Comparison of ENCODE assay signal across 20 mouse cellular contexts in genomic region chr11:96327122-96327521, GRCm38 (mm10). TPM values are rescaled to one million over a fixed set of nuclear protein-coding genes. Genes with fewer than 3 reads are reported as not detected.
DNase-seq lines count a peak whose midpoint lies in the region; ATAC-seq and TF ChIP-seq lines count a peak whose summit lies in the region.
"Had no signal": no experiment of that assay in that cellular context is flagged by ENCODE, and none has a peak within 500 bp of the region (broad histone marks: within the 10 kb centered on the region; RNA-seq: fewer than 3 reads in every experiment).

No protein-coding gene starts in this region.

- peak overlapping the region; percentile 88 for H3K9ac ChIP-seq in kidney, postnatal 0 days (ENCODE audit: low read depth, low read length)
- peak overlapping the region; percentile 44 for H3K9ac ChIP-seq in hindbrain, postnatal 0 days (replicated peaks; ENCODE audit: low read length)
- H3K9ac ChIP-seq in stomach, embryonic 14.5 days (replicated peaks; ENCODE audit: low read depth, low read length) = peak overlapping the region; percentile 96
- H3K9ac ChIP-seq: embryonic facial prominence, embryonic 13.5 days; limb, embryonic 13.5 days had no signal

- H3K27ac ChIP-seq in kidney, postnatal 0 days = peak overlapping the region; percentile 99
- H3K27ac ChIP-seq in hindbrain, embryonic 10.5 days = peak overlapping the region; percentile 69; the same call in 1 of the 2 replicates
- H3K27ac ChIP-seq in hindbrain, postnatal 0 days = peak overlapping the region; percentile 85
- peak overlapping the region; percentile 100 for H3K27ac ChIP-seq in stomach, embryonic 14.5 days (ENCODE audit: low read length)
- H3K27ac ChIP-seq: embryonic facial prominence, embryonic 13.5 days; limb, embryonic 13.5 days had no signal

- WGBS in kidney, postnatal 0 days = 43% methylated on average over 7 of the region's 7 CpGs
- 2% methylated on average over 7 of the region's 7 CpGs for WGBS in hindbrain, embryonic 10.5 days
- 3% methylated on average over 7 of the region's 7 CpGs for WGBS in hindbrain, postnatal 0 days
- WGBS in stomach, embryonic 14.5 days = 17% methylated on average over 7 of the region's 7 CpGs

- H3K4me2 ChIP-seq in kidney, postnatal 0 days (ENCODE audit: low read length) = peak overlapping the region; percentile 96
- H3K4me2 ChIP-seq in hindbrain, postnatal 0 days (ENCODE audit: low read depth, low read length) = peak overlapping the region; percentile 56
- H3K4me2 ChIP-seq in stomach, embryonic 14.5 days (replicated peaks; ENCODE audit: low read depth, low read length) = peak overlapping the region; percentile 95
- H3K4me2 ChIP-seq: embryonic facial prominence, embryonic 13.5 days; limb, embryonic 13.5 days; midbrain, embryonic 11.5 days had no signal

- no peak for TF ChIP-seq CTCF in kidney, postnatal 0 days (IDR thresholded peaks at IDR 0.05; ENCODE audit: low read depth)
- no peak for TF ChIP-seq CTCF in hindbrain, postnatal 0 days (IDR thresholded peaks at IDR 0.05; ENCODE audit: low read depth)

- H3K4me1 ChIP-seq in kidney, postnatal 0 days (replicated peaks; ENCODE audit: insufficient read depth, low read length) = peaks cover 75% of the 10 kb centered on the region
- H3K4me1 ChIP-seq in hindbrain, embryonic 10.5 days (replicated peaks) = no peaks in the 10 kb centered on the region
- H3K4me1 ChIP-seq in hindbrain, postnatal 0 days (ENCODE audit: insufficient read depth, low read length) = no peaks in the 10 kb centered on the region
- peaks cover 44% of the 10 kb centered on the region for H3K4me1 ChIP-seq in stomach, embryonic 14.5 days (ENCODE audit: control insufficient read depth, insufficient read depth, low read length)
- H3K4me1 ChIP-seq: embryonic facial prominence, embryonic 13.5 days; limb, embryonic 13.5 days had no signal

- ATAC-seq in kidney, postnatal 0 days (replicated peaks; ENCODE audit: low FRiP score, low read depth) = no peak
- no peak for ATAC-seq in hindbrain, postnatal 0 days
- ATAC-seq in stomach, embryonic 14.5 days (ENCODE audit: insufficient number of reproducible peaks, insufficient read depth, low FRiP score, low read depth) = no peak

- peak overlapping the region; percentile 11 for H3K4me3 ChIP-seq in kidney, postnatal 0 days (replicated peaks; ENCODE audit: low read depth, low read length)
- H3K4me3 ChIP-seq in hindbrain, embryonic 10.5 days = peak overlapping the region; percentile 42; the same call in 1 of the 2 replicates
- H3K4me3 ChIP-seq in hindbrain, postnatal 0 days (ENCODE audit: low read length) = peak overlapping the region; percentile 29; the same call in 1 of the 2 replicates
- peak overlapping the region; percentile 70 for H3K4me3 ChIP-seq in stomach, embryonic 14.5 days (ENCODE audit: low read depth, low read length)
- H3K4me3 ChIP-seq: embryonic facial prominence, embryonic 13.5 days; limb, embryonic 13.5 days; myocyte had no signal

- H3K36me3 ChIP-seq in kidney, postnatal 0 days (ENCODE audit: insufficient read depth, low read length) = peaks cover 12% of the 10 kb centered on the region; the same call in 1 of the 2 replicates
- H3K36me3 ChIP-seq in hindbrain, embryonic 10.5 days = no peaks in the 10 kb centered on the region
- no peaks in the 10 kb centered on the region for H3K36me3 ChIP-seq in hindbrain, postnatal 0 days (ENCODE audit: insufficient read depth, low read length)
- H3K36me3 ChIP-seq in stomach, embryonic 14.5 days (ENCODE audit: control insufficient read depth, insufficient read depth, low read length) = 0 out of 2 replicates have a peak, but pooled peaks cover 2% of the 10 kb centered on the region
- H3K36me3 ChIP-seq: embryonic facial prominence, embryonic 13.5 days; limb, embryonic 13.5 days had no signal

- H3K9me3 ChIP-seq in kidney, postnatal 0 days (replicated peaks; ENCODE audit: low read length) = no peaks in the 10 kb centered on the region
- H3K9me3 ChIP-seq in hindbrain, embryonic 10.5 days = no peaks in the 10 kb centered on the region
- H3K9me3 ChIP-seq in hindbrain, postnatal 0 days (ENCODE audit: low read length) = no peaks in the 10 kb centered on the region
- H3K9me3 ChIP-seq in stomach, embryonic 14.5 days (ENCODE audit: control insufficient read depth, low read depth, low read length) = no peaks in the 10 kb centered on the region
- H3K9me3 ChIP-seq: embryonic facial prominence, embryonic 13.5 days; limb, embryonic 13.5 days had no signal

- DNase-seq in kidney, postnatal 0 days (ENCODE audit: low spot score) = no peak
- DNase-seq in kidney, adult 9 months = no peak
- DNase-seq in hindbrain, embryonic 10.5 days (ENCODE audit: low spot score) = no peak
- DNase-seq in hindbrain, postnatal 0 days (ENCODE audit: low spot score) = no peak
- no peak for DNase-seq in urinary bladder, postnatal 10 days (ENCODE audit: low spot score)
- no peak for DNase-seq in adrenal gland, adult (ENCODE audit: inconsistent age in 2 of 2, low spot score in 1 of 2)
- DNase-seq: adrenal gland, postnatal 36 days; cerebellum, postnatal 36 days; gastrocnemius, postnatal 36 days; layer of hippocampus, postnatal 36 days; lung, postnatal 10 days; retina, postnatal 1 day had no signal

- no peaks in the 10 kb centered on the region for H3K27me3 ChIP-seq in kidney, postnatal 0 days (ENCODE audit: insufficient read depth, low read length)
- peaks cover 100% of the 10 kb centered on the region for H3K27me3 ChIP-seq in hindbrain, embryonic 10.5 days (ENCODE audit: insufficient read depth, poor library complexity, severe bottlenecking)
- H3K27me3 ChIP-seq in hindbrain, postnatal 0 days (ENCODE audit: insufficient read depth, low read length) = peaks cover 90% of the 10 kb centered on the region
- H3K27me3 ChIP-seq in stomach, embryonic 14.5 days (ENCODE audit: control insufficient read depth, insufficient read depth, low read length) = no peaks in the 10 kb centered on the region

RNA-seq across cellular contexts. Expression of gene Hoxb3, which starts 4.0 kb away (rescaled TPM):
- 3.9 and 4.2 TPM in 2 replicates for polyA plus RNA-seq in kidney, postnatal 0 days (2015; fragmentation: Nextera tagmentation; extraction: Ambion mirVana)
- polyA plus RNA-seq in hindbrain, embryonic 10.5 days (2016; fragmentation: Nextera tagmentation; extraction: Ambion mirVana) = 5.3 and 9.6 TPM in 2 replicates
- total RNA-seq in hindbrain, postnatal 0 days (2014; rRNA removed) = 42.1 and 42.2 TPM in 2 replicates
- polyA plus RNA-seq in hindbrain, postnatal 0 days (2015; fragmentation: Nextera tagmentation; extraction: Ambion mirVana) = 6.6 and 8.1 TPM in 2 replicates
- 3.6 and 4.7 TPM in 2 replicates for polyA plus RNA-seq in stomach, embryonic 14.5 days (2014; fragmentation: Nextera tagmentation; extraction: Ambion mirVana)
- total RNA-seq: layer of hippocampus, postnatal 36 days; MEL had no signal
- polyA plus RNA-seq: embryonic facial prominence, embryonic 13.5 days; forebrain, embryonic 11.5 days; midbrain, embryonic 11.5 days; myocyte had no signal

RNA-seq across cellular contexts. Expression of gene Hoxb4, which starts 9.1 kb away (rescaled TPM):
- 3.6 and 3.8 TPM in 2 replicates for polyA plus RNA-seq in kidney, postnatal 0 days (2015; fragmentation: Nextera tagmentation; extraction: Ambion mirVana)
- 0.47 and 3.1 TPM in 2 replicates for polyA plus RNA-seq in hindbrain, embryonic 10.5 days (2016; fragmentation: Nextera tagmentation; extraction: Ambion mirVana)
- total RNA-seq in hindbrain, postnatal 0 days (2014; rRNA removed) = 4.2 and 8.6 TPM in 2 replicates
- 2.4 and 3.3 TPM in 2 replicates for polyA plus RNA-seq in hindbrain, postnatal 0 days (2015; fragmentation: Nextera tagmentation; extraction: Ambion mirVana)
- polyA plus RNA-seq in stomach, embryonic 14.5 days (2014; fragmentation: Nextera tagmentation; extraction: Ambion mirVana) = 3.5 and 3.7 TPM in 2 replicates
- total RNA-seq: layer of hippocampus, postnatal 36 days; MEL had no signal
- polyA plus RNA-seq: forebrain, embryonic 11.5 days; midbrain, embryonic 11.5 days; myocyte had no signal

RNA-seq across cellular contexts. Expression of gene Hoxb2, which starts 23.2 kb away (rescaled TPM):
- polyA plus RNA-seq in kidney, postnatal 0 days (2015; fragmentation: Nextera tagmentation; extraction: Ambion mirVana) = 38.0 and 42.3 TPM in 2 replicates
- 30.1 and 49.6 TPM in 2 replicates for polyA plus RNA-seq in hindbrain, embryonic 10.5 days (2016; fragmentation: Nextera tagmentation; extraction: Ambion mirVana)
- 35.4 and 36.4 TPM in 2 replicates for total RNA-seq in hindbrain, postnatal 0 days (2014; rRNA removed)
- polyA plus RNA-seq in hindbrain, postnatal 0 days (2015; fragmentation: Nextera tagmentation; extraction: Ambion mirVana) = 11.6 and 13.1 TPM in 2 replicates
- polyA plus RNA-seq in stomach, embryonic 14.5 days (2014; fragmentation: Nextera tagmentation; extraction: Ambion mirVana) = 23.1 and 25.9 TPM in 2 replicates
- total RNA-seq: layer of hippocampus, postnatal 36 days; MEL had no signal
- polyA plus RNA-seq: forebrain, embryonic 11.5 days; midbrain, embryonic 11.5 days; myocyte had no signal

RNA-seq across cellular contexts. Expression of gene Hoxb5, which starts 24.0 kb away (rescaled TPM):
- 10.2 and 12.9 TPM in 2 replicates for polyA plus RNA-seq in kidney, postnatal 0 days (2015; fragmentation: Nextera tagmentation; extraction: Ambion mirVana)
- polyA plus RNA-seq in hindbrain, embryonic 10.5 days (2016; fragmentation: Nextera tagmentation; extraction: Ambion mirVana) = 0.14 and 6.3 TPM in 2 replicates
- total RNA-seq in hindbrain, postnatal 0 days (2014; rRNA removed) = 16.5 and 24.3 TPM in 2 replicates
- 109 and 113 TPM in 2 replicates for polyA plus RNA-seq in hindbrain, postnatal 0 days (2015; fragmentation: Nextera tagmentation; extraction: Ambion mirVana)
- polyA plus RNA-seq in stomach, embryonic 14.5 days (2014; fragmentation: Nextera tagmentation; extraction: Ambion mirVana) = 21.2 and 23.3 TPM in 2 replicates
- total RNA-seq: layer of hippocampus, postnatal 36 days; MEL had no signal
- polyA plus RNA-seq: forebrain, embryonic 11.5 days; midbrain, embryonic 11.5 days; myocyte had no signal

RNA-seq across cellular contexts. Expression of gene Hoxb6, which starts 34.8 kb away (rescaled TPM):
- 45.0 and 47.8 TPM in 2 replicates for polyA plus RNA-seq in kidney, postnatal 0 days (2015; fragmentation: Nextera tagmentation; extraction: Ambion mirVana)
- polyA plus RNA-seq in hindbrain, embryonic 10.5 days (2016; fragmentation: Nextera tagmentation; extraction: Ambion mirVana) = 0.31 TPM in 1 of 2 replicates, not detected in the other
- 23.2 and 30.2 TPM in 2 replicates for total RNA-seq in hindbrain, postnatal 0 days (2014; rRNA removed)
- 29.0 and 36.3 TPM in 2 replicates for polyA plus RNA-seq in hindbrain, postnatal 0 days (2015; fragmentation: Nextera tagmentation; extraction: Ambion mirVana)
- 12.4 TPM in 2 replicates for polyA plus RNA-seq in stomach, embryonic 14.5 days (2014; fragmentation: Nextera tagmentation; extraction: Ambion mirVana)
- total RNA-seq: layer of hippocampus, postnatal 36 days; MEL had no signal
- polyA plus RNA-seq: forebrain, embryonic 11.5 days; heart, embryonic 14.5 days; midbrain, embryonic 11.5 days; myocyte had no signal

Comparison
In these comparisons a context has a peak if more than half of its experiments do, and no peak if none do; other contexts are left out.
1. H3K4me3 ChIP-seq: peak in every context shown above with its lines; median percentile 70 in stomach, embryonic 14.5 days; 42 in hindbrain, embryonic 10.5 days; 29 in hindbrain, postnatal 0 days; 11 in kidney, postnatal 0 days.
2. H3K9ac ChIP-seq: peak in every context shown above with its lines; median percentile 96 in stomach, embryonic 14.5 days; 88 in kidney, postnatal 0 days; 44 in hindbrain, postnatal 0 days.